Mouse (Mus musculus) heart, postnatal 0 days (tissue): ENCODE measurements around the gene Snx18.

Experiments used
- CTCF ChIP-seq: IDR thresholded peaks from 2 replicates; pipeline ENCODE4 v1.5.1; 2016; ENCODE audit warnings: antibody characterized with exemption, control low read depth, low read depth
- EP300 ChIP-seq: IDR thresholded peaks from 2 replicates; pipeline ENCODE4 v1.6.1; 2016; ENCODE audit warnings: antibody characterized with exemption, low read depth

DNA sequence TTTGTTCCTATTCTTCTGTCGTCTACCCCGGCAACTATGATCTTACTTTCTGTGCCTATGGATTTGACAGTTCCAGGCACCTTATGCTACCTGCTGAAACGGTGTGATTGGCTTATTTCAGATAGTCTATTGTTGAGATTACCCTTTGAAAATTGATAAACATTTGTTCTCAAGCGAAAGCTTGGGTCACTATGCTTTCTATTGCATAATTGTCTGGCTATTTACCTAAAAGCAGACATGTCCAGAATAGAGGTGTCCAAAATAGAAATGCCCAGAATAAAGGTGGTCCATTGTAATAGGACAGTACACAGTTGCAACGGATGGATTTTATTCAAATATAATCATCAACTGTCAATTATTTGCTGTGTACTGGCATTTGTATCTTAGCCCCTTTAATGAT lies 36.9 kb downstream of the Snx18 start:
- no peak for TF ChIP-seq CTCF
- TF ChIP-seq EP300, result no peak
